Mouse (Mus musculus): ENCODE results near the gene Thoc5.

Gene Thoc5

DNA sequence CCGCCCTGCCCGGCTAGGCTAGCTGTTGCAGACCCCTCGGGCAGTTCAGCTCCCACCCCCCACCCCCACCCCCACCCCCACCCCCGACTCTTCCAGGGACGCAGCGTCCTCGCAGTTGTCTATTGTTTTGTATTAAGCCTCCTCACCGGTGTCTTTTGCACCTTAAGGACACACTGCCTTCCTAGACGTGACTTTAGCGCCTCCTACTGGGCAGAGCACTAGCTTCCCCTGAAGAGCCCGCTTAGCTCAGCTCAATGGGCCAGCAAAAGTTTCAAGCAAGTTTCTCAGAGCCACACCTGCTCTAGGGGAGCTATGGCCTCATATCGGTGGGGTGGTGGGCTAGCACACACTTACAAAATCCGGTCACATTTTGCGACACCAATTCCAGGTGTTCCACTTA is 80.5 kb downstream of the Thoc5 start:
- peak; percentile 76 for DNase-seq

Measured in cerebellum, adult 18-20 months (tissue).